Mouse (Mus musculus) left cerebral cortex, postnatal 36 days (tissue): Measurements from ENCODE around the gene Tbx3. TPM values are rescaled to one million over a fixed set of nuclear protein-coding genes. Genes with fewer than 3 reads are reported as not detected.

Experiments used
- total RNA-seq, 2 experiments: library from RNA; stranded (reverse); gene quantifications; 2 replicates each; pipeline ENCODE4 v1.2.3; 2021

Gene Tbx3
- total RNA-seq, 2 experiments from 2014 or later = 4.3 to 4.9 TPM

Other genes with a start within 250 kb of the Tbx3 start
- gene Tbx5, start 162.0 kb downstream of the Tbx3 start, total RNA-seq = not detected